Mouse (Mus musculus) embryonic fibroblast, embryonic 13.5 days (primary cell): ENCODE measurements around the gene Mrpl44.

Source experiments
- CTCF ChIP-seq: IDR thresholded peaks from 2 replicates; pipeline ENCODE4 v1.5.1; 2011; ENCODE audit warnings: mild to moderate bottlenecking, control low read depth, low read length, moderate library complexity, borderline replicate concordance; ENCODE audit not compliant: insufficient read depth
- POLR2A ChIP-seq: IDR thresholded peaks from 2 replicates; pipeline ENCODE4 v1.6.1; 2011; ENCODE audit warnings: low read depth, mild to moderate bottlenecking, control low read depth, low read length, moderate library complexity

DNA sequence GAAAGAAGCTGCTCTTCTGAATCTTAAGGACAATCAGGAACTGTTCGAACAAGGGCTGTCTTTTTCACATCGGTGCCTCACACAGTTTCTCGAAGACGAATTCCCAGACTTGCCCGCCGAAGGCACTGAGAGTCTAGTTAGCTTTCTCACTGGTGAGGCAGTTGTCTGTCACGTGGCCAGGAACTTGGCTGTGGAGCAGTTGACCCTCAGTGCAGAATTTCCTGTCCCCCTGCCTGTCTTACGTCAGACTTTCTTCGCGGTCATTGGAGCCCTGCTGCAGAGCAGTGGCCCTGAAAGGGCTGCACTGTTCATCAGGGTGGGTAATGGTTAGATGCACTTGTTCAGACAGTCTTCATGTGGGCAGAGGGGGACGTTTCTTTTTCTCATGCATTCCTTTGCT, 2.2 kb downstream of the Mrpl44 start:
- TF ChIP-seq POLR2A (no peak), CTCF (no peak)
